Mouse (Mus musculus): ENCODE results near the gene Prkcz. TPM values are rescaled to one million over a fixed set of nuclear protein-coding genes. Genes with fewer than 3 reads are reported as not detected.

Prkcz gene
- polyA plus RNA-seq, 1 experiment from 2014 or later, result 9.3 TPM

DNA sequence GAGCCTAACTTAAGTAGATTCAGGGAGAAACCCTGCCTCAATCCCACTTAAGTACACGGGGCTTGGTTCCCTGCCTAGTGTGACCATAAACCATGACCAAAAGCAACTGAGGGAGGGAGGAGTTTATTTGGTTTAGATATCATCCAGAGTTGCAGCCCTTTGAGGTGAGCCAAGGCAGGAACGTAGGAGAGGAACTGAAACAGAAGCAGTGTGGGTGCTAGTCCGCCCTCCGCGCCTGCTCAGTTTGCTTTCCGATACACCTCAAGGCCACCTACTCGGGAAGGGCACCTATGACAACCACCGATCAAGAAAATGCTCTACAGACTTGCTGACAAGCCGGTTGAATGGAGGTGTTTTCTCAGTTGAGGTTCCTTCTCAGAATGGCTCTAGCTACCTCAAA is 6.6 kb upstream of the Prkcz start:
- 90% methylated on average over 9 of the region's 9 CpGs for WGBS
- no peak for DNase-seq (ENCODE audit: low spot score)
- H3K4me2 ChIP-seq (ENCODE audit: low read depth, severe bottlenecking), result no peak overlapping the region
- peaks cover 7% of the 10 kb centered on the region; the same call in 1 of the 2 replicates for H3K27me3 ChIP-seq (ENCODE audit: control insufficient read depth, insufficient read depth, low read length)
- H3K4me3 ChIP-seq (ENCODE audit: low read depth, low read length), result no peak overlapping the region
- no peaks in the 10 kb centered on the region for H3K4me1 ChIP-seq (ENCODE audit: control insufficient read depth, insufficient read depth, low read length)
- no peak overlapping the region for H3K27ac ChIP-seq (replicated peaks; ENCODE audit: low read depth, low read length)
- no peak for ATAC-seq (ENCODE audit: insufficient number of reproducible peaks, low FRiP score, low TSS enrichment, low read depth)
- no peak overlapping the region for H3K9ac ChIP-seq (ENCODE audit: low read length)
- no peaks in the 10 kb centered on the region for H3K36me3 ChIP-seq (ENCODE audit: control insufficient read depth, insufficient read depth, low read length)
- H3K9me3 ChIP-seq (ENCODE audit: control insufficient read depth, low read length), result no peaks in the 10 kb centered on the region

DNA sequence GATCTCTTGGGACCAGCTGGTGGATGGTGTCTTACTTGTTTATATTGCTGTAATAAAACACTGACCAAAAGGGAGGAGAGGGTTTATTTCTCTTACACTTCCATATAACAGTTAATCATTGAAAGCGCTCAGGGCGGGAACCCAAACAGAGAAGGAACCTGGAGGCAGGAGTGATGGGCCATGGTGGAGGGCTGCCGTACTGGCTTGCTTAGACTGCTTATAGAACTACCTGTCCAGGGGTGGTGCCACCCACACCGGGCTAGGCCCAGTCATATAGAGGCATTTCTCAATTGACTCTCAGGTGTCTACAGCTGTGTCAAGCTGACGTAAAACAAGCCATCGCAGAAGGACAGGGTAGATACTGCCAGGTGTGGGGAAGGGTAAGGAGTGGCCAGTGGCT is 5.6 kb upstream of the Prkcz start:
- Histone ChIP-seq H3K36me3 (ENCODE audit: control insufficient read depth, insufficient read depth, low read length) (no peaks in the 10 kb centered on the region), H3K4me3 (ENCODE audit: low read depth, low read length) (no peak overlapping the region), H3K27ac (replicated peaks; ENCODE audit: low read depth, low read length) (no peak overlapping the region), H3K4me2 (ENCODE audit: low read depth, severe bottlenecking) (no peak overlapping the region), H3K9me3 (ENCODE audit: control insufficient read depth, low read length) (no peaks in the 10 kb centered on the region), H3K27me3 (ENCODE audit: control insufficient read depth, insufficient read depth, low read length) (peaks cover 16% of the 10 kb centered on the region), H3K4me1 (ENCODE audit: control insufficient read depth, insufficient read depth, low read length) (no peaks in the 10 kb centered on the region), H3K9ac (ENCODE audit: low read length) (no peak overlapping the region)
- 71% methylated on average over 6 of the region's 6 CpGs for WGBS
- DNase-seq (ENCODE audit: low spot score) (no peak), ATAC-seq (ENCODE audit: insufficient number of reproducible peaks, low FRiP score, low TSS enrichment, low read depth) (no peak)

DNA sequence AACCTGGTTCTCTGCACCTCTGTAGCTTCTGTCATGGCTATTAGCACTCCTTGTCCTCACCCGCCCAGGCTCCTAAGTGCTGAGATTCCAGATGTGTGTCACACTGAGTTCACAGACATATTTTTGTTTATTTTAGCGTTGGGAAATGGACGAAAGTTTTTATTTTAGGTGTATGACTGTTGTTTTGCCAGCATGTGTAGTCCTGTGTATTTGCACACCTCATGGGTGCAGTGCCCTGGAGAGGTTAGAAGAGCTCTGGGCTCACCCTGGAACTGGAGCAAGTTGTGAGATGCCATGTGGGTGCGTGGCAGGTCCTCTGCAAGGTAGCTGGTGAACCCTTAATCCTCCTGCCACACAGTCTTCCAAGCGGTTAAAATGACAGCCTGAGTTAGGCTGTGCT is 1.3 kb upstream of the Prkcz start:
- Histone ChIP-seq H3K9ac (ENCODE audit: low read length) (no peak overlapping the region), H3K27ac (replicated peaks; ENCODE audit: low read depth, low read length) (no peak overlapping the region), H3K9me3 (ENCODE audit: control insufficient read depth, low read length) (no peaks in the 10 kb centered on the region), H3K4me2 (ENCODE audit: low read depth, severe bottlenecking) (no peak overlapping the region), H3K36me3 (ENCODE audit: control insufficient read depth, insufficient read depth, low read length) (no peaks in the 10 kb centered on the region), H3K4me3 (ENCODE audit: low read depth, low read length) (no peak overlapping the region), H3K4me1 (ENCODE audit: control insufficient read depth, insufficient read depth, low read length) (no peaks in the 10 kb centered on the region), H3K27me3 (ENCODE audit: control insufficient read depth, insufficient read depth, low read length) (peaks cover 40% of the 10 kb centered on the region)
- DNase-seq (ENCODE audit: low spot score) (no peak), ATAC-seq (ENCODE audit: insufficient number of reproducible peaks, low FRiP score, low TSS enrichment, low read depth) (no peak)
- 42% methylated on average over 5 of the region's 5 CpGs for WGBS

DNA sequence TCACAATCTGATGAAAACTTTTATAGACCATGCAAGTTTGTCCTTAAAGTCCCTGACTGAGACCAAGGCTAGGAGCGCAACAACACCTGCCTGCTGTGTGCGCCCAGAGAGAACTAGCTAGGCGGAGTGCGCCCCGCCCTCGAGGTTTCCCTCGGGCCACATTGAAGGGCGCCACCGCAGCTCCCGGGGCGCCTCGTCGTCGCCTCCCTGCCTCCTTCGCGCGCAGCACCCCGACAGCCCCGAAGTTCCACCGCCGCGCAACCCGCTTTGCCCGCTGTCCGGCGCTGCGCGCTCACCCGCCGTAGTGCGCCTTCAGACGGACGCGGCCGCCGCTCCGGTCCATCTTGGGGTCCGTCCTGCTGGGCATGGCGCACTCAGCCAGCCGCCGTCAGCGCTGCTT is 305 bp downstream of the Prkcz start:
- H3K27ac ChIP-seq (replicated peaks; ENCODE audit: low read depth, low read length), result no peak overlapping the region
- H3K36me3 ChIP-seq (ENCODE audit: control insufficient read depth, insufficient read depth, low read length), result no peaks in the 10 kb centered on the region
- H3K4me2 ChIP-seq (ENCODE audit: low read depth, severe bottlenecking), result peak overlapping the region; percentile 58
- no peaks in the 10 kb centered on the region for H3K4me1 ChIP-seq (ENCODE audit: control insufficient read depth, insufficient read depth, low read length)
- DNase-seq (ENCODE audit: low spot score) (no peak), ATAC-seq (ENCODE audit: insufficient number of reproducible peaks, low FRiP score, low TSS enrichment, low read depth) (no peak)
- under 1% methylated on average over 41 of the region's 42 CpGs for WGBS
- H3K9ac ChIP-seq (ENCODE audit: low read length), result peak overlapping the region; percentile 34; the same call in 1 of the 2 replicates
- H3K27me3 ChIP-seq (ENCODE audit: control insufficient read depth, insufficient read depth, low read length), result peaks cover 40% of the 10 kb centered on the region
- H3K9me3 ChIP-seq (ENCODE audit: control insufficient read depth, low read length), result no peaks in the 10 kb centered on the region
- peak overlapping the region; percentile 46 for H3K4me3 ChIP-seq (ENCODE audit: low read depth, low read length)

DNA sequence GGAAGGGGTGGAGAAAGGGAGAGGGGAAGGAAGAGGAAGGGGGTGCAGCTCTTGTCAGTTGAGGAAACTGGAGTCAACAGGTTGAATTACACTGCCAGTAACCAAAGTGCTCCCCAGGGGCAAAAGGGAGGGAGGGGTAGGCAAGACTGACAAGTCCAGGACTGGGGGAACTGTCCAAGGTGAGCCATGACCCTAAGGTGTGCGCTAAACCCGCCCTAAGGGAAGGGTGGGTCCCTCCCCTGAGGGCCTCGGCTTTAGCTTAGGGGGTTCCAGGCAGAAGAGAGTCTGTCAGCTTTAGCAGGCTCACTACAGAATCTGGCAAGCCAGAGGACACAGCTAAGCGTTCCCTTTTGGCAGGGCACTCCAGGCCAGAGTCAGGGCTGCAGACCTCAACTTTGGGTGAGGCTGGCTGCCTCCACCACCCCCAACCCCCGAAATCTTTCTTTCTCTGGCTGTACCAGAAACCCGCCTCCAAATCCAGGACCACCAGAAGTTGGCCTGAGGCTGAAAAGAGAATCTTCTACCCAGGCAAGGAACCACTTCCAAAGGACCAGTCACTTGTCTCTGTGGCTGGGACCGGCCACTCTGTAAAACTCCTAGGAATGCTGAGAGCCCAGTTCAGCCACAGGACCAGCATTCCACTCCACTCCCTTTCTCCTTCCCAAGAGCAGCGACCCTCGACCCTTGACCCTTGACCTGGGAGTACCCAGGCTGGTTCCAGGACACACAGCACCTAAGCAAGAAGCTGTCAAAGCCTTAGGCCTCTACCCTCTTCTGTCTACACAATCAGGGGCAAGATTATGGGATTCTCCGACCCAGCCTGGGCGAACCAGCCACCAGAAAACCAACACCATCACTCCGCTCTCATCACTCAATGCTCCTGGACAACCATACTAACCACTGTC is 1.3 kb downstream of the Prkcz start:
- Histone ChIP-seq H3K4me3 (ENCODE audit: low read depth, low read length) (no peak overlapping the region), H3K4me1 (ENCODE audit: control insufficient read depth, insufficient read depth, low read length) (no peaks in the 10 kb centered on the region), H3K27me3 (ENCODE audit: control insufficient read depth, insufficient read depth, low read length) (peaks cover 40% of the 10 kb centered on the region), H3K36me3 (ENCODE audit: control insufficient read depth, insufficient read depth, low read length) (no peaks in the 10 kb centered on the region), H3K4me2 (ENCODE audit: low read depth, severe bottlenecking) (no peak overlapping the region), H3K27ac (replicated peaks; ENCODE audit: low read depth, low read length) (no peak overlapping the region), H3K9me3 (ENCODE audit: control insufficient read depth, low read length) (no peaks in the 10 kb centered on the region), H3K9ac (ENCODE audit: low read length) (no peak overlapping the region)
- WGBS, result 45% methylated on average over 12 of the region's 12 CpGs
- no peak for DNase-seq (ENCODE audit: low spot score)
- ATAC-seq (ENCODE audit: insufficient number of reproducible peaks, low FRiP score, low TSS enrichment, low read depth), result no peak

DNA sequence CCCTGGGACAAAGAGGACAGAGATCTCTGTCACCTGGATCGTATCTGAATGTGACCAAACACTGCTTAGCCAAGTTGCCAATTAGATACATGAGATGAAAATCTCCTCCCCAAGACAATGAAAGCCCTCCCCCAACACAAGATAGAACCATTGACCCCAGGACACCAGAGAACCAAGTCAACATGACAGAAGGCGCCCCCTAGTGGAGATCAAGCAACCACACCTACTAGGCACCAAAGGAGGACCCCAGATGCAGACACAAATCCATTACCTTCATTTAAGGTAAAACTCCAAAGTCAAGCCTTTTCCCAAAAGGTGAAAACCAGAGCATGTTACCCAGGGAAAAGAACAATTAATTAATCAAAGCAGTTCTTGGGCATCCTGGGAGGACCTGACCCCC is 3.6 kb downstream of the Prkcz start:
- ATAC-seq (ENCODE audit: insufficient number of reproducible peaks, low FRiP score, low TSS enrichment, low read depth) (no peak), DNase-seq (ENCODE audit: low spot score) (no peak)
- H3K27ac ChIP-seq (replicated peaks; ENCODE audit: low read depth, low read length), result no peak overlapping the region
- WGBS, result 48% methylated on average over 2 of the region's 2 CpGs
- no peaks in the 10 kb centered on the region for H3K4me1 ChIP-seq (ENCODE audit: control insufficient read depth, insufficient read depth, low read length)
- no peak overlapping the region for H3K4me2 ChIP-seq (ENCODE audit: low read depth, severe bottlenecking)
- peaks cover 32% of the 10 kb centered on the region for H3K27me3 ChIP-seq (ENCODE audit: control insufficient read depth, insufficient read depth, low read length)
- no peak overlapping the region for H3K9ac ChIP-seq (ENCODE audit: low read length)
- H3K9me3 ChIP-seq (ENCODE audit: control insufficient read depth, low read length), result no peaks in the 10 kb centered on the region
- H3K4me3 ChIP-seq (ENCODE audit: low read depth, low read length), result no peak overlapping the region
- H3K36me3 ChIP-seq (ENCODE audit: control insufficient read depth, insufficient read depth, low read length), result no peaks in the 10 kb centered on the region

DNA sequence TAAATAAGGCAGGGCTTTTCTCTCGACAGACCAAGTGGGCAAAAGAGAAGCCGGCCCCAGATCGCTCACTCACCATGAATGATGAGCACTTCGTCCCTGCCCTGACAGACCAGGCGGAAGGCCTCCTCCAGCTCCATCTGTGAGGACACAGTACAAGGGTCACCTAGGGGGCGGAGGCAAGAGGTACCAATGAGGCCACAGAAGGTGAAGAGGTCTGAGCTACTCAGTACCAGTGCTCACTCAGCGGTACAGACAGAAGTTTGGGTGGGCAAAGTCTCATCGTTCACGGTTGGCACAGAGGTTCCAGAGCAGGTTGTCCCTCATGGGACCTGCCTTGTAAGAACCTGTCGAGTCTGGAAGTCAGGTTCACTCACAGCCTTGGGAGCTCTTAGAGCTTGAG is 4.8 kb downstream of the Prkcz start:
- H3K9me3 ChIP-seq (ENCODE audit: control insufficient read depth, low read length), result no peaks in the 10 kb centered on the region
- no peak overlapping the region for H3K9ac ChIP-seq (ENCODE audit: low read length)
- DNase-seq (ENCODE audit: low spot score) (no peak), ATAC-seq (ENCODE audit: insufficient number of reproducible peaks, low FRiP score, low TSS enrichment, low read depth) (no peak)
- H3K4me1 ChIP-seq (ENCODE audit: control insufficient read depth, insufficient read depth, low read length), result no peaks in the 10 kb centered on the region
- H3K4me2 ChIP-seq (ENCODE audit: low read depth, severe bottlenecking), result no peak overlapping the region
- H3K27me3 ChIP-seq (ENCODE audit: control insufficient read depth, insufficient read depth, low read length), result peaks cover 19% of the 10 kb centered on the region
- WGBS, result 89% methylated on average over 10 of the region's 10 CpGs
- H3K4me3 ChIP-seq (ENCODE audit: low read depth, low read length), result no peak overlapping the region
- no peaks in the 10 kb centered on the region for H3K36me3 ChIP-seq (ENCODE audit: control insufficient read depth, insufficient read depth, low read length)
- no peak overlapping the region for H3K27ac ChIP-seq (replicated peaks; ENCODE audit: low read depth, low read length)

DNA sequence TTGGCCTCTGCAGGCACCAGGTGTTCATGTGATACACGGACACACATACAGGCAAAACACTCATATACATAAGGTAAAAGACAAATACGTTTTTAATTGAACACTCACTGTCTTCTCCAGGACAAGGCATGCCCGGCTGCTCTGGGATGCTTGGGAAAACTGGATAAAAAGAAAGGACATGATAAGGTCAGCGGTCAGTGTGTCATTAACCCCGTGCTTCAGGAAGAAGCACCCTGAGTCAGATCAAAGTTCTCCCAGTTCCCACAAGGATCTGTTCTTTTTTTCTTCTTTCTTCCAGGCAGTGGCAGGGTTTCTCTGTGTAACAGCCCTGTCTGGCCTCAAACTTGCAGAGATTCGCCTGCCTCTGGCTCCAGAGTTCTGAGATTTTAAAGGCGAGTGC is 6.6 kb downstream of the Prkcz start:
- ATAC-seq (ENCODE audit: insufficient number of reproducible peaks, low FRiP score, low TSS enrichment, low read depth) (no peak), DNase-seq (ENCODE audit: low spot score) (no peak)
- peaks cover 1% of the 10 kb centered on the region for H3K27me3 ChIP-seq (ENCODE audit: control insufficient read depth, insufficient read depth, low read length)
- no peaks in the 10 kb centered on the region for H3K4me1 ChIP-seq (ENCODE audit: control insufficient read depth, insufficient read depth, low read length)
- no peak overlapping the region for H3K27ac ChIP-seq (replicated peaks; ENCODE audit: low read depth, low read length)
- H3K9me3 ChIP-seq (ENCODE audit: control insufficient read depth, low read length), result no peaks in the 10 kb centered on the region
- H3K36me3 ChIP-seq (ENCODE audit: control insufficient read depth, insufficient read depth, low read length), result no peaks in the 10 kb centered on the region
- H3K9ac ChIP-seq (ENCODE audit: low read length), result no peak overlapping the region
- H3K4me3 ChIP-seq (ENCODE audit: low read depth, low read length), result no peak overlapping the region
- H3K4me2 ChIP-seq (ENCODE audit: low read depth, severe bottlenecking), result no peak overlapping the region
- 81% methylated on average over 7 of the region's 7 CpGs for WGBS
